Mouse (Mus musculus) olfactory bulb, adult 2 months (tissue): Measurements from ENCODE around the gene Cd200r1. TPM values are rescaled to one million over a fixed set of nuclear protein-coding genes. Genes with fewer than 3 reads are reported as not detected.

ENCODE experiments used
- H3K27ac ChIP-seq: fragments of 200-500 bp; 2 replicates; pipeline ENCODE4 v1.5.1; 2012; ENCODE audit warnings: low read depth, low read length; ENCODE audit not compliant: insufficient read depth
- H3K4me1 ChIP-seq: fragments of 200-500 bp; 2 replicates; pipeline ENCODE4 v1.6.1; 2012; ENCODE audit warnings: low read length; ENCODE audit not compliant: control insufficient read depth, insufficient read depth
- H3K4me3 ChIP-seq: fragments of 200-500 bp; 2 replicates; pipeline ENCODE4 v1.5.1; 2012; ENCODE audit warnings: mild to moderate bottlenecking, low read depth, low read length, moderate library complexity; ENCODE audit not compliant: insufficient read depth
- CTCF ChIP-seq: fragments of 200-500 bp; IDR thresholded peaks from 2 replicates; pipeline ENCODE4 v1.5.1; 2012; ENCODE audit warnings: low read depth, mild to moderate bottlenecking, low read length, moderate library complexity; ENCODE audit not compliant: insufficient read depth
- POLR2A ChIP-seq: fragments of 200-500 bp; IDR thresholded peaks from 2 replicates; pipeline ENCODE4 v1.6.1; 2012; ENCODE audit warnings: mild to moderate bottlenecking, low read depth, low read length, moderate library complexity; ENCODE audit not compliant: insufficient read depth
- WGBS: fragments of 180-500 bp; shearing (Covaris S2); methylation state at CpG from one replicate; pipeline ENCODE4 v1.1.7; 2018; 5-methylcytosine and 5-hydroxymethylcytosine counted together
- polyA plus RNA-seq: library from polyadenylated mRNA; stranded (reverse); fragments of >200 nt; gene quantifications from 2 replicates; pipeline ENCODE4 v1.2.4, GENCODE M21; 2012; ENCODE audit warnings: low replicate concordance; ENCODE audit not compliant: missing spikeins, insufficient read depth, insufficient read length

The Cd200r1 gene
- polyA plus RNA-seq, 1 experiment = not detected

DNA sequence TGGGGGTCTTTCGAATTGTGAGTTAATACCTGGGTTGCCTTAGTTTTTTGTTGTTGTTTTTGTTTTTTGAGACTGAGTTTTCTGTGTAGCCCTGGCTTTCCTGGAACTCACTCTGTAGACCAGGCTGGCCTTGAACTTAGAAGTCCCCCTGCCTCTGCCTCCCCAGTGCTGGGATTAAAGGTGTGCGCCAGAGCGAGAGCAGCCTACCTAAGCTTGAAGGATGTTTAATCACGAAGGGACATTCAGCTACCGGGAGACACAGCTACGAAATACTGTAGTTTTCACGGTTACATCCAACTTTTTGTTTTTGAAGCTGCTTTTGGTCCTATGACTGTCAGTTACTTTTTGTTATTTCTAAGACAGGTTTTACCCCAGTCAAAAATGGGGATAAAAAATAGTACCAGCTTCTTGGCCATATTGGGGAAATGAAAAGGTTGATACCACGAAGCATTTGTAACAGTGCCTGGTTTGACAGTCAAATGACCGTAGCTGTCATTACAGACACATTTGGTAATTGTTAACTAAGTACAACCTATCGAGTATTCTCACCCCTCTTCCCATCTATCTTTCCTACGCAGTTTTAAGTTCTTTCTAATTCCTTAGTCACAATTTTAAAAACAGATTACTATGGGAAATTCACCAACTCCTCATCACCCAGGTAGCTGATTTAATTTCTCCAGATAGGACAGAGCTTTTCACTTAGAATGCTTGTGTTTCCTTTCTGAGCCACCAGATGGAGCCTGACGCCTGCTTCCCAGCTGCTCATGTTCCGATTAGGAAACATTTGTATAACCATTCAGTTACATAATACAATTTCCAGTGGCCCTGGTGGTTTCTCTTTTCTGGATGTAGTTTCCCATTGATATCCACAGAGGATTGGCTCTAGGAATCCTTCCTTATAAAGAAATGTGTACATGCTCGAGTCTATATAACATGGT, 40.0 kb upstream of the Cd200r1 start:
- Histone ChIP-seq H3K27ac (no peak overlapping the region), H3K4me1 (peaks cover 2% of the 10 kb centered on the region; the same call in 1 of the 2 replicates), H3K4me3 (no peak overlapping the region)
- TF ChIP-seq POLR2A (no peak), CTCF (no peak)
- WGBS = 40% methylated on average over 14 of the region's 14 CpGs

DNA sequence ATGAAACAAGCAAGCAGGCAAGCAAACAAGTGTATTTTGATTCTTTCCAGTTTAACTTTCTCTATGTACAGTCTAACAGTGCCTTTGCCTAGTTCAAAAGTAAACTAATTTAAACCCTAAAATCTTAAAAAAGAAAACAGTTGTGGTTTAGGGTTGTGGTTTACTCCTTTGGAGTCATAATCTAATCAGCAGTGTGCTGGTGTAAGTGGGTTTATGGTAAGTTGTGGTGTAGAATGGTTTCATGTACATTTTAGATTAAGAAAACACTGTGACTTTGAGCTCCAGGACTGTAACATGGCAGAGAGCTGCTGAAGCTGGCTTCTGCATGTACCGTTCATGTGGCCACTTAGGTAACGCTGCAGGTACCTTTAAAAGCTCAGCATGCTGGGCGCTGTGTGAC, 38.0 kb upstream of the Cd200r1 start:
- no peak for TF ChIP-seq POLR2A
- no peak for TF ChIP-seq CTCF

DNA sequence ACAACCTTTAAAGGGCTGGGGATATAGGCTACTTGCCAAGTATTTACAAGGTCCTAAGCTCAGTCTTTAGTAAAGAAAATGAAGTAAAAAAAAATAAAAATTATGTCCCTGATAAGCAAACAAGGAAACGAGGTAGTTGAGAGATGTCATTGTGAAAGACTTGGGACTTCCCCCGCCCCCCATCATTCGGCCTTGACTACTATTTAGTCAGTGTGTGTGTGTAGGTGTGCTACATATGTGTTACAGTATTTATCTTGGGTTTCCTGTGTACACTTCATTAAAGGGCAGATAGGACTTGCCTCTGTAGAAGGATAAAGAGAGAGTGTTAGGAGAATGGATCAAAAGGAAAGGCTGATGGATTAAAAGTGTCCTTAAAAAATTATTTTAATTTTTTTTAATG, 31.5 kb upstream of the Cd200r1 start:
- WGBS = 80% methylated on average over 3 of the region's 3 CpGs
- H3K4me3 ChIP-seq = no peak overlapping the region
- no peaks in the 10 kb centered on the region for H3K4me1 ChIP-seq
- TF ChIP-seq CTCF (no peak), POLR2A (no peak)
- H3K27ac ChIP-seq = no peak overlapping the region

More for the DNA sequence above, 38.0 kb upstream of the Cd200r1 start:
- Histone ChIP-seq H3K4me3 (no peak overlapping the region), H3K27ac (no peak overlapping the region), H3K4me1 (peaks cover 2% of the 10 kb centered on the region; the same call in 1 of the 2 replicates)
- WGBS = 94% methylated on average over 3 of the region's 3 CpGs

DNA sequence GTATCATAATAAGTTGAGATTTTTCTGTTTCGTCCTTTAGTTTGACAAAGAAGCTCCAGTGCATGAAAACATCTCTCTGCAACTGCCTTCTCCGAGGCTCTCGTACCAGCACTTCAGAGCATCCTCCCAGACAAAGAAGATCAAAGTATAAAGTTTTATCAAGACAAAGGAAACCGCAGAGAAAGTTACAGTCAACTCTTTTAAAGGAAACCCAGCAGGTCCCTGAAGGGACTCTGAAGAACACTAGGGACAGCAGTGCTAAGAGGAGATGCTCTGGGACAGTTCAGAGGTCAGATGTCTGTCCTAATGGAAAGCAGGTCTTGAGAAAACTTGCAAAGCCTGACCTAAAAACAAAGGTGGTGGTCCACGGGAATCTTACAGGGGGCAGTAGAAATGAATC, 29.9 kb upstream of the Cd200r1 start:
- no peak overlapping the region for H3K4me3 ChIP-seq
- no peak for TF ChIP-seq POLR2A
- no peak for TF ChIP-seq CTCF
- H3K4me1 ChIP-seq = no peaks in the 10 kb centered on the region
- H3K27ac ChIP-seq = no peak overlapping the region
- 90% methylated on average over 5 of the region's 5 CpGs for WGBS

GRCm38 (mm10) chr16:44736118-44736517, 29.4 kb upstream of the Cd200r1 start:
- TF ChIP-seq CTCF (no peak), POLR2A (no peak)
- H3K4me1 ChIP-seq = no peaks in the 10 kb centered on the region
- no peak overlapping the region for H3K27ac ChIP-seq
- WGBS = 81% methylated on average over 4 of the region's 4 CpGs
- no peak overlapping the region for H3K4me3 ChIP-seq

GRCm38 (mm10) chr16:44742753-44743152, 22.8 kb upstream of the Cd200r1 start:
- no peak overlapping the region for H3K4me3 ChIP-seq
- H3K27ac ChIP-seq = no peak overlapping the region
- no peaks in the 10 kb centered on the region for H3K4me1 ChIP-seq
- no peak for TF ChIP-seq POLR2A
- 93% methylated on average over 1 of the region's 1 CpGs for WGBS

DNA sequence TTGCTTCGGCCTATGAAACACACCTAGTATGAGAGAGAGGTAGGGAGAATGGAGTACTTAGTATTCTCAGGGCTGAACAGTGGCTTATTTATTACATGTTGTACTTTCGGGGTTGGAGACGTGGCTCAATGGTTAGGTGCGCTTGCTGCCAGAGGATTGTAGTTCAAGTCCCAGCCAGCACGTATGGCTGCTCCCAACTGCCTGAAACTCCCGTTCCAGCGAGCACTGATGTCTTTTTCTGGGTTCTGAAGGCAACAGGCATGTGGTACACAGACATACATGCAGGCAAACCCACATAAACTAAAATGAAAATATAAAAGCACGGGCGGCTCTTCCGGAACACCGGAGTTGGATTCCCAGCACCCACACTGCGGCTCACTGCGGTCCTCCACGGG, 20.1 kb upstream of the Cd200r1 start:
- H3K4me3 ChIP-seq = peak overlapping the region; percentile 75
- H3K27ac ChIP-seq = peak overlapping the region; percentile 90
- H3K4me1 ChIP-seq = no peaks in the 10 kb centered on the region
- 3% methylated on average over 14 of the region's 14 CpGs for WGBS
- TF ChIP-seq CTCF (no peak), POLR2A (no peak)

DNA sequence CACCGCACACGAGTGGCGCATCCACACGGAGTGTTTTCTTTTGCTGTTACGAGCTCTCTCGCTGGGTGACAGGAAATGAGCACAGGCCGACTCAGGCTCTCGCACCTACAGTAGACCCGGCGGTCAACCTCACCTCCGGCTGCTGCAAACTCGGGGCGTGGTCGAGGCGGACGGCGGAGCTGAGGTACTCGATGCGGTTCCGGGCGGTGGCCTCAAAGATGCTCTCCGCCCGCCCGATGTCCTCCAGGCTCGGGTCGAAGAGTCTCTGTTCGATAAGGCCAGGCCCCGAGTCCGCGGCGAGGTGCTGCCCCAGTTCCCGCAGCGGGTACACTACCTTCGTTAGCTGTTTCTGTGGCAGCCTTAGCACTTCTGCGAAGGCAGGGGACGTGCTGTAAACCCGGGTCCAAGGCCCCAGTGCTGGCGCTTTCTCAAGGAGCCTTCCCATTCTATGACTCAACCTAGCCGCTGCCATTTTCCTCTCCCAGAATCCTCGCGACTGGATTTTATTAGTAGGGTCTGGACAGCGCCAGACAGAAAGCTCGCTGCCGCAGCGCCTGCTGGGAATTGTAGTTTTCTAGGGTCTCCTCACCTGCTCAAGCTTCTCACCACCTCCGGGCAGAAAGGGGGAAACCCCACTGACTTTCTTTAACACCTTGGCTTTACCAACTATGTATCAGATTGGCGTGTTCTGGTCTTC, 19.5 kb upstream of the Cd200r1 start, which contains the start of gene Gtpbp8:
Gtpbp8 (minus strand) TSS at position 498 of the 697 bp plus-strand sequence.
- Histone ChIP-seq H3K4me1 (no peaks in the 10 kb centered on the region), H3K27ac (peak within 1 kb of the TSS; percentile 90), H3K4me3 (peak within 1 kb of the TSS; percentile 75)
- no peak for TF ChIP-seq CTCF
- TF ChIP-seq POLR2A = no peak; the same call in 1 of the 2 replicates
- WGBS = under 1% methylated on average over 47 of the region's 47 CpGs

DNA sequence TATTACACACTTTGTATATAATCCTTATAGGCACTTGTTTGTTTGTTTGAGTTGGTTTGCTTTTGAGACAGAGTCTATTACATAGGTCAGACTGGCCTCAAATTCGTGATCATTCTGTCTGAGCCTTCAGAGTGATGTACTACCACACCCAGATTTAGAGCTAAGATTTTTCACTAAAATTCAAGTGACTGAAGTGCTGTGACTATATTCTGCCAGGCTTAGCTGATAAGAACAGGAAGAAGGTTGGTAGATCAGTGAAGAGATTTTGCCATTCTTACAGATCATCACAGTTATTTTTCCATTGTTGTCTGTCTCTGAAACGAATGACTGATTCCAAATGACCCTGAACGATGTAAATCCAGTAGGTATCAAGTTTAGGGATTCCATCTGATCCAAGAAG, 17.5 kb upstream of the Cd200r1 start:
- TF ChIP-seq CTCF (no peak), POLR2A (no peak)
- no peaks in the 10 kb centered on the region for H3K4me1 ChIP-seq
- 63% methylated on average over 3 of the region's 3 CpGs for WGBS
- no peak overlapping the region for H3K27ac ChIP-seq
- H3K4me3 ChIP-seq = no peak overlapping the region
